Mouse (Mus musculus) hindbrain, embryonic 16.5 days (tissue): ENCODE results near the gene Tmem170. TPM values are rescaled to one million over a fixed set of nuclear protein-coding genes. Genes with fewer than 3 reads are reported as not detected.

Source experiments
- ATAC-seq: fragments of 200-750 bp; cut with Nextera tagmentation; 2 replicates; pipeline ENCODE4 v1.8.0; 2017; ENCODE audit warnings: moderate TSS enrichment, moderate library complexity
- H3K27ac ChIP-seq: fragments of 300-500 bp; sonication (generic); 2 replicates; pipeline ENCODE4 v1.5.1; 2014; ENCODE audit warnings: low read depth, mild to moderate bottlenecking, control low read depth, low read length, moderate library complexity
- H3K27me3 ChIP-seq: fragments of 300-500 bp; sonication (generic); replicated peaks from 2 replicates; pipeline ENCODE4 v1.6.1; 2014; ENCODE audit warnings: low read length; ENCODE audit not compliant: control insufficient read depth, insufficient read depth
- H3K36me3 ChIP-seq: fragments of 300-500 bp; sonication (generic); 2 replicates; pipeline ENCODE4 v1.6.1; 2014; ENCODE audit warnings: mild to moderate bottlenecking, low read length, moderate library complexity, mixed read lengths; ENCODE audit not compliant: control insufficient read depth, insufficient read depth
- H3K4me1 ChIP-seq: fragments of 300-500 bp; sonication (generic); 2 replicates; pipeline ENCODE4 v1.6.1; 2014; ENCODE audit warnings: low read depth, low read length; ENCODE audit not compliant: control insufficient read depth, insufficient read depth
- H3K4me2 ChIP-seq: fragments of 300-500 bp; sonication (generic); 2 replicates; pipeline ENCODE4 v1.6.1; 2014; ENCODE audit warnings: mild to moderate bottlenecking, low read length, control low read depth, moderate library complexity
- H3K4me3 ChIP-seq: fragments of 300-500 bp; sonication (generic); 2 replicates; pipeline ENCODE4 v1.5.1; 2014; ENCODE audit warnings: mild to moderate bottlenecking, low read length, control low read depth, moderate library complexity
- H3K9ac ChIP-seq: fragments of 300-500 bp; sonication (generic); 2 replicates; pipeline ENCODE4 v1.6.1; 2014; ENCODE audit warnings: low read depth, mild to moderate bottlenecking, control low read depth, low read length, moderate library complexity
- H3K9me3 ChIP-seq: fragments of 300-500 bp; sonication (generic); 2 replicates; pipeline ENCODE4 v1.6.1; 2014; ENCODE audit warnings: mild to moderate bottlenecking, low read length, moderate library complexity; ENCODE audit not compliant: control insufficient read depth
- WGBS: fragments of 180-500 bp; shearing (Covaris S2); extraction: QIAGEN DNeasy Blood & Tissue Kit; methylation state at CpG from one replicate; pipeline ENCODE4 v1.1.7; 2014; 5-methylcytosine and 5-hydroxymethylcytosine counted together
- polyA plus RNA-seq: library from polyadenylated mRNA; unstranded; fragments of >200 nt; fragmentation: Nextera tagmentation; extraction: Ambion mirVana; gene quantifications from 2 replicates; pipeline ENCODE4 v1.2.1, GENCODE M21; 2015

Gene Tmem170
- polyA plus RNA-seq, 1 experiment from 2014 or later: 3.6 TPM

DNA sequence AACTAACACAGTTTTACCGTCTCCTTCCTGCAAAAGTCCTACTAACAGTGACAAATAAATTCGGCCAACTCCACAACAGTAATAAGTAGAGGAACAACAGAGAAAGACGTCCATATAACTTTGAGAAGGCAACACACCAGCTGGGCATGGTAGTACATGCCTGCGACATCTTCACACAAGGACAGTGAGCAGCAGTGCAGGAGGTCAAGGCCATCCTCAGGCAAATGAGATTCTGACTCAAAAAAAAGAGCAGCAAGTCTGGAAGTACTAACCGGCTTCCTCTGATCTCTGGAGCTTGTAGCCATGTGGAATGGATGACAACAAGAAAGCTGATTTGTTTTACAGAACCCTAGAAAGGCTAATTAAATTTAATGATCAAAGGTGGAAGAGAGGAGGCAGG is 43.6 kb downstream of the Tmem170 start:
- H3K9me3 ChIP-seq: no peaks in the 10 kb centered on the region
- ATAC-seq: no peak
- no peaks in the 10 kb centered on the region for H3K27me3 ChIP-seq
- WGBS: 88% methylated on average over 5 of the region's 5 CpGs
- H3K4me3 ChIP-seq: no peak overlapping the region
- no peaks in the 10 kb centered on the region for H3K4me1 ChIP-seq
- peaks cover 12% of the 10 kb centered on the region for H3K36me3 ChIP-seq
- no peak overlapping the region for H3K4me2 ChIP-seq
- no peak overlapping the region for H3K9ac ChIP-seq
- no peak overlapping the region for H3K27ac ChIP-seq

DNA sequence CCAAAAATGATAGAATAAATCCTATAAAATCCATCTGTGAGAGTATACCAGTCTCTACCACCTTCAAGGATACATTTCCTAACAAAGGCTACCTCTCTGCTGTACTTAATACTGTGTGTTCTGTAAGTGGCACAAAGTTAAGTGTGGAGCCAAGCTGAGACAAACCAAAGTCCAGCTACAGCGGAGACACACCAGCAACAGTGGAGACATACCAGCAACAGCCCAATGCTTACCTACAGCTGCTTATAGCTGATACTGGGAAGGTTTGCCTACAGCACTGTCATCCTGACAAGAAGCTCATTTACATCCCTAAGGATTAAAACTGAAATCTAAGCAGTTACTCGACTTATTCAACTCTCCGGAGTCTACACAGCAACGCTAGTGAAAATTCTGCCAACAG is 44.6 kb downstream of the Tmem170 start:
- Histone ChIP-seq H3K4me1 (no peaks in the 10 kb centered on the region), H3K4me2 (no peak overlapping the region), H3K27ac (no peak overlapping the region), H3K36me3 (peaks cover 12% of the 10 kb centered on the region), H3K9me3 (no peaks in the 10 kb centered on the region), H3K4me3 (no peak overlapping the region), H3K27me3 (no peaks in the 10 kb centered on the region), H3K9ac (no peak overlapping the region)
- WGBS: 85% methylated on average over 4 of the region's 4 CpGs
- no peak for ATAC-seq

DNA sequence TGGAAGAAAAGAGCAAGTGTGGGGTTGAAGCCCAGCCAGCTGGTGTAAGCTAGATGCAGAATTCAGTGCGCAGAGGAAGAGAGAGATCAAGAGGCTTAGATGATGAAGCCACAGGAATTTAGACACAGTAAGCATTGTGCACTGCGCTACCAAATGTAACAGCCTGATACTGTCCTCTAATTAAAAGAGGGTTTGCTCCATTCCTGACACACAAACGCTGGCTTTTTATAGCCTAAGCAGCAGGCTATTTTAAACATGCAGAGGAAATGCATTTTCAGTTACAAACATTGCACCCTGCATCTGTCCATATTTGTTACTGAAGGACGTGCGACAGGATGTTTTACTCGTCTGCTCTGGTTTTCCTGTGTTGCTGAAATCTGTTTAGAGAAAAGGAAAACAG is 48.0 kb downstream of the Tmem170 start:
- Histone ChIP-seq H3K4me3 (no peak overlapping the region), H3K27me3 (no peaks in the 10 kb centered on the region), H3K4me1 (no peaks in the 10 kb centered on the region), H3K9me3 (no peaks in the 10 kb centered on the region), H3K9ac (no peak overlapping the region), H3K4me2 (no peak overlapping the region), H3K27ac (no peak overlapping the region), H3K36me3 (peaks cover 18% of the 10 kb centered on the region)
- WGBS: 87% methylated on average over 6 of the region's 6 CpGs
- ATAC-seq: no peak

DNA sequence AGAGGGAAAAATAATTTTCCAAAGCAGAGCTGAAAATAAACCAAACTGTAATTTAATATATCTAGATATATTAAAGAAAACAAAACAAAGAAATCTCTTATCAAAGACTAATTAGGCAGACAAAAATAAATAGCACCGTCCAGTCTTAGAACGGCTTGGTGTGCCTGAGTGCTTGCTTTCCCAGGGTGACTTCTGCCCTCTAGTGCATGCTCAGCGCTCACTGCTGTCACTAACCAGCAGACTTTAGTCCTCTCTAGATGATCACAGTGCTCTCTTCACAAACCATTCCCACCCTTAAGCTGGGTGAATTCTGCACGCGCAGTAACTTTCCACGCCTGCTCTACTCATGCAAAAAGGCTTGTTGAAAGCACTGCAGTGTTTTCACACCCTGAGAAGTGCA is 51.3 kb downstream of the Tmem170 start:
- no peaks in the 10 kb centered on the region for H3K9me3 ChIP-seq
- H3K36me3 ChIP-seq: peaks cover 21% of the 10 kb centered on the region
- 65% methylated on average over 6 of the region's 6 CpGs for WGBS

DNA sequence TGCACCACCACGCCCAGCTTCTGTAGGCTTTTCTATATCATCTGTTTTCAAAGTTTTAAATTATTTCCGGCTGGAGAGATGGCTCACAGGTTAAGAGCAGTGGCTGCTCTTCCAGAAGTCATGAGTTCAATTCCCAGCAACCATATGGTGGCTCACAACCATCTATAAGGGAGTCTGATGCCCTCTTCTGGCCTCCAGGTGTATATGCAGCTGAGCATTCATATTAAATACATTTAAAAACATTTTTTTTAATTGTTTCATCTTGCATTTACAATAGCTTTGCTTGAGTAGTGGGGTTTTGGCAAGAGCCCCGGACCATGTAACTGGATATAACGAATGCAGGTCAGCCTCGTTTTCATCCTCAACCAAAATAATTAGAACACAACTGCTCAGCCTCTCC is 52.2 kb downstream of the Tmem170 start:
- no peak overlapping the region for H3K9ac ChIP-seq
- H3K27me3 ChIP-seq: no peaks in the 10 kb centered on the region
- no peak overlapping the region for H3K27ac ChIP-seq
- ATAC-seq: no peak
- peaks cover 13% of the 10 kb centered on the region for H3K36me3 ChIP-seq
- H3K4me1 ChIP-seq: no peaks in the 10 kb centered on the region
- 97% methylated on average over 5 of the region's 5 CpGs for WGBS
- H3K9me3 ChIP-seq: no peaks in the 10 kb centered on the region
- H3K4me3 ChIP-seq: no peak overlapping the region
- H3K4me2 ChIP-seq: no peak overlapping the region

More for the DNA sequence above, 51.3 kb downstream of the Tmem170 start:
- no peak for ATAC-seq
- no peak overlapping the region for H3K9ac ChIP-seq
- H3K4me1 ChIP-seq: no peaks in the 10 kb centered on the region
- no peaks in the 10 kb centered on the region for H3K27me3 ChIP-seq
- H3K27ac ChIP-seq: no peak overlapping the region
- H3K4me2 ChIP-seq: no peak overlapping the region
- H3K4me3 ChIP-seq: no peak overlapping the region

DNA sequence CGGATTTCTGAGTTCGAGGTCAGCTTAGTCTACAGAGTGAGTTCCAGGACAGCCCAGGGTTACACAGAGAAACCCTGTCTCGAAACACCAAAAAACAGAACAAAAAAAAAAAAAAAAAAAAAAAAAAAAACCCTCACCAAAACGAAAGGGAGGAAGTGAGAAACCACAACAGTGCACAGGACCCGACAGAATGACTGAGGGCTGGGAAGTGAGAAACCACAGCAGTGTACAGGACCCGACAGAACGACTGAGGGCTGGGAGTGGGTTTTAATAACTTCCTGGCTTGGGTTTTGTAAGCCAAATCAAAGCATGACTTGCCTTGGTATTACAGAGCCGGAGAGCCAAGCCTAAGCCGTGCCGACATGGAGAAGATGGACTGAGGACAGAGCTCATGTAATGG is 55.4 kb downstream of the Tmem170 start:
- Histone ChIP-seq H3K4me3 (no peak overlapping the region), H3K4me2 (no peak overlapping the region), H3K9me3 (no peaks in the 10 kb centered on the region), H3K9ac (no peak overlapping the region), H3K36me3 (peaks cover 9% of the 10 kb centered on the region; the same call in 1 of the 2 replicates), H3K4me1 (no peaks in the 10 kb centered on the region), H3K27ac (no peak overlapping the region), H3K27me3 (no peaks in the 10 kb centered on the region)
- no peak for ATAC-seq
- WGBS: 91% methylated on average over 10 of the region's 10 CpGs

DNA sequence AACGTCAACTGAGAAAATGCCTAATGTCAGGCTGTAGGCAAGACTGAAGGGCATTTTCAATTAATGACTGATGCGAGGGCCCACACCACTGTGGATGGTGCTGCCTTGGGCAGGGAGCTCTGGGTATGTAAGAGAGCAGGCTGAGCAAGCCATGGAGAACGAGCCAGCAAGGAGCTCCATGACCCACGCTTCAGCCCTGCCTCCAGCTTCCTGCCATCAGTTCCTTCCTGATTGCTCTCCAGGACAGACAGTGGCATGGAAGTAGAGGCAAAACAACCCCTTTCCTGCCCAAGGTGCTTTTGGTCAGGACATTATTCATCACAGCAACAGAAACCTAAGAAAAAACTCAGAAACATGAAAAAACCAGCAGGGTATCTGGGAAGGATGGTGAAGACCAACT is 55.9 kb downstream of the Tmem170 start:
- peaks cover 12% of the 10 kb centered on the region for H3K36me3 ChIP-seq
- no peaks in the 10 kb centered on the region for H3K4me1 ChIP-seq
- no peak overlapping the region for H3K4me2 ChIP-seq
- ATAC-seq: no peak
- no peaks in the 10 kb centered on the region for H3K27me3 ChIP-seq
- no peak overlapping the region for H3K9ac ChIP-seq
- WGBS: 83% methylated on average over 4 of the region's 4 CpGs
- H3K9me3 ChIP-seq: no peaks in the 10 kb centered on the region
- no peak overlapping the region for H3K4me3 ChIP-seq
- no peak overlapping the region for H3K27ac ChIP-seq

DNA sequence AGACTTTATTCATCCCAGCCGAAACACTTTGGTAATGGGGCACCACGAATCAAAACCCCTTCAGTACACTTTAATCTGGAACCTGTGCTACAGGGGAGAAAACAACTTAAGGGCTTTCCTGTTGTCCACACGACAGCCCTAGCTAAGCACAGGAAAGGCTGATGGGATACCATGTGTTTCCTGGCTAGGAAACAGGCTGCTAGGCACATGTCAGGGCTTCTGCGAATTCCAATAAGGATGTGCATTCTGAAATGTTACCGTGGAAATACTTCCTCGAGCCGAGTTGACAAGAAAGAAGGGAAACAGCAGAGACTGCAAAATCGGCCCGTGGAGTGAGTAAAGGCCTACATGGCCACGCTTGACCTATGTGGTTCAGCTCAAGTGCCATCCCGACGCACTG is 56.5 kb downstream of the Tmem170 start:
- H3K4me2 ChIP-seq: no peak overlapping the region
- no peaks in the 10 kb centered on the region for H3K27me3 ChIP-seq
- no peak overlapping the region for H3K27ac ChIP-seq
- ATAC-seq: no peak
- no peak overlapping the region for H3K9ac ChIP-seq
- 76% methylated on average over 12 of the region's 12 CpGs for WGBS
- H3K9me3 ChIP-seq: no peaks in the 10 kb centered on the region
- H3K4me1 ChIP-seq: no peaks in the 10 kb centered on the region
- peaks cover 12% of the 10 kb centered on the region for H3K36me3 ChIP-seq
- no peak overlapping the region for H3K4me3 ChIP-seq

DNA sequence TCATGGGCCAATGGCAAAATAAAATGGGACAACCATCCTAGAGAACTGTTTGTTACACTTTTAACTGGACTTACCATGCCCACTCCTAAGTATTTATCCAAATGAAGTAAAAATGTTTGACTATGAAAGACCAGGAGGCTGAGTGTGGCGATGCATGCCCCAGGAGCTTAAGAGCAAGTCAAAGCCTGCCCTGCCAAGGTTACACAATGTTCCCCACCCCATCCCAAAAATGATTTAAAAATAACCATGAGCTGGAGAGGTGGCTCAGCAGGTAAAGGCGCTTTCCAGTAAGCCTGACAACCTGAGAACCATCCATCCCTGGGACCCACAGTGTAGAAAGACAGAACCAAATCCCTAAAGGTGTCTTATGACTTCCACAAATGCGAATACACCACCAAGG is 58.0 kb downstream of the Tmem170 start:
- WGBS: 95% methylated on average over 3 of the region's 3 CpGs
- peaks cover 6% of the 10 kb centered on the region; the same call in 1 of the 2 replicates for H3K36me3 ChIP-seq
- H3K27ac ChIP-seq: no peak overlapping the region
- H3K9me3 ChIP-seq: no peaks in the 10 kb centered on the region
- H3K4me2 ChIP-seq: no peak overlapping the region
- H3K27me3 ChIP-seq: no peaks in the 10 kb centered on the region
- H3K9ac ChIP-seq: no peak overlapping the region
- ATAC-seq: no peak
- H3K4me3 ChIP-seq: no peak overlapping the region
- no peaks in the 10 kb centered on the region for H3K4me1 ChIP-seq

DNA sequence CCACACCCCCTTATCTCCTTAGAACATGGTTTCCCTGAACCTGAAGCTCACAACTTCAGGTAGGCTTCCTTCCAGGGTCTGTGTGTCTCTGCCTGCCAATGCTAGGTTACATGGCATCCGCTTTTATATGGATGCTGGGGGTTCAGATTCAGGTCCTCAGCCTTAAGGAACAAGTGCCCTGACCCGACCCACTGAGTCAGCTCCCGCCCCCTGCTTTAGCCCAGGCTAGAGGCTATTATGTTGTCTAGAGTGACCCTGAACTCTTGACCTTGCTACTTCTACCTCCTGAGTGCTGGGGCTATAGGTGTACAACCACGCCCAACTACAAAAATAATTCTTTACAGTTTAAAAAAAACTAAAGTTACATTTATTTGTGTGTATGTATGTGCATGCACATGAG is 61.5 kb downstream of the Tmem170 start:
- 99% methylated on average over 4 of the region's 4 CpGs for WGBS
- H3K27ac ChIP-seq: no peak overlapping the region

More for the DNA sequence above, 61.5 kb downstream of the Tmem170 start:
- Histone ChIP-seq H3K27me3 (no peaks in the 10 kb centered on the region), H3K4me2 (no peak overlapping the region), H3K9me3 (no peaks in the 10 kb centered on the region), H3K4me3 (no peak overlapping the region), H3K36me3 (peaks cover 3% of the 10 kb centered on the region; the same call in 1 of the 2 replicates), H3K4me1 (no peaks in the 10 kb centered on the region), H3K9ac (no peak overlapping the region)
- ATAC-seq: no peak
